Mouse (Mus musculus): ENCODE results near the gene Naa15. TPM values are rescaled to one million over a fixed set of nuclear protein-coding genes. Genes with fewer than 3 reads are reported as not detected.
"Not testable (repeated sequence)": the region's sequence is repeated elsewhere in the genome, so short reads cannot be mapped to it uniquely, and the experiment has no call there.

The Naa15 gene
- total RNA-seq, 2 experiments from 2014 or later: 40.4 to 47.5 TPM

- DNase-seq (ENCODE audit: low spot score): no peak
These were observed 10.4 kb downstream of the Naa15 start for GRCm38 (mm10) chr3:51425394-51425793.

GRCm38 (mm10) chr3:51434364-51434763 lies 19.4 kb downstream of the Naa15 start:
- not testable (repeated sequence) for DNase-seq (ENCODE audit: low spot score)

- DNase-seq (ENCODE audit: low spot score): no peak
These were observed 20.1 kb downstream of the Naa15 start for GRCm38 (mm10) chr3:51434871-51435595.

- DNase-seq (ENCODE audit: low spot score): no peak
These were observed 53.6 kb downstream of the Naa15 start for GRCm38 (mm10) chr3:51468530-51468929.

GRCm38 (mm10) chr3:51475706-51476105 lies 60.8 kb downstream of the Naa15 start:
- no peak for DNase-seq (ENCODE audit: low spot score)

- no peak for DNase-seq (ENCODE audit: low spot score)
These were observed 64.9 kb downstream of the Naa15 start for GRCm38 (mm10) chr3:51479893-51480292.

- DNase-seq (ENCODE audit: low spot score): peak; percentile 51
These were observed 66.1 kb downstream of the Naa15 start for GRCm38 (mm10) chr3:51481059-51481458.

GRCm38 (mm10) chr3:51481881-51482280 lies 66.9 kb downstream of the Naa15 start:
- no peak for DNase-seq (ENCODE audit: low spot score)

GRCm38 (mm10) chr3:51482781-51483180 lies 67.8 kb downstream of the Naa15 start:
- no peak for DNase-seq (ENCODE audit: low spot score)

GRCm38 (mm10) chr3:51483741-51484359 lies 68.9 kb downstream of the Naa15 start, which contains the start of gene Rab33b:
Gene Rab33b, plus strand, starts transcription at chr3:51483920.
- peak; percentile 95 for DNase-seq (ENCODE audit: low spot score)

- DNase-seq (ENCODE audit: low spot score): no peak
These were observed 69.4 kb downstream of the Naa15 start for GRCm38 (mm10) chr3:51484370-51484769.

GRCm38 (mm10) chr3:51485347-51485746 lies 70.4 kb downstream of the Naa15 start:
- no peak for DNase-seq (ENCODE audit: low spot score)

GRCm38 (mm10) chr3:51486491-51487195 lies 71.7 kb downstream of the Naa15 start:
- no peak for DNase-seq (ENCODE audit: low spot score)

- no peak for DNase-seq (ENCODE audit: low spot score)
These were observed 75.3 kb downstream of the Naa15 start for GRCm38 (mm10) chr3:51490088-51490753.

- no peak for DNase-seq (ENCODE audit: low spot score)
These were observed 78.4 kb downstream of the Naa15 start for GRCm38 (mm10) chr3:51493272-51493838.

GRCm38 (mm10) chr3:51494466-51494865 lies 79.5 kb downstream of the Naa15 start:
- no peak for DNase-seq (ENCODE audit: low spot score)

- no peak for DNase-seq (ENCODE audit: low spot score)
These were observed 80.7 kb downstream of the Naa15 start for GRCm38 (mm10) chr3:51495646-51496045.

- no peak for DNase-seq (ENCODE audit: low spot score)
These were observed 83.0 kb downstream of the Naa15 start for GRCm38 (mm10) chr3:51497978-51498377.

GRCm38 (mm10) chr3:51498659-51499058 lies 83.7 kb downstream of the Naa15 start:
- DNase-seq (ENCODE audit: low spot score): no peak

GRCm38 (mm10) chr3:51499876-51500275 lies 84.9 kb downstream of the Naa15 start:
- DNase-seq (ENCODE audit: low spot score): no peak

- no peak for DNase-seq (ENCODE audit: low spot score)
These were observed 89.5 kb downstream of the Naa15 start for GRCm38 (mm10) chr3:51504385-51504952.

All from gastrocnemius, adult 18-20 months (tissue).